14 mouse cellular contexts compared by ENCODE assay signal in genomic region chr19:37443631-37444140, GRCm38 (mm10). TPM values are rescaled to one million over a fixed set of nuclear protein-coding genes. Genes with fewer than 3 reads are reported as not detected.
DNase-seq lines count a peak whose midpoint lies in the region; ATAC-seq lines count a peak whose summit lies in the region.
"Had no signal": no experiment of that assay in that cellular context is flagged by ENCODE, and none has a peak within 500 bp of the region (broad histone marks: within the 10 kb centered on the region; RNA-seq: fewer than 3 reads in every experiment).

No protein-coding gene starts in this region.

- ATAC-seq in common myeloid progenitor, adult 5-6 weeks (replicated peaks; ENCODE audit: low read depth, poor library complexity, severe bottlenecking) = peak; percentile 50
- 0 out of 2 replicates have a peak, but pooled peaks have one; percentile 33 for ATAC-seq in megakaryocyte-erythroid progenitor cell, adult 5-6 weeks (replicated peaks; ENCODE audit: low FRiP score, low TSS enrichment, poor library complexity, severe bottlenecking)
- ATAC-seq: forebrain, embryonic 13.5 days; inflammation-experienced regulatory T-cells, adult 6 months; midbrain, embryonic 16.5 days had no signal

- DNase-seq in adrenal gland, adult 2 months = peak; percentile 38
- DNase-seq in adrenal gland, postnatal 4 days (ENCODE audit: low spot score in 2 of 2) = no peak
- peak; percentile 24 for DNase-seq in kidney, postnatal 10 days
- no peak for DNase-seq in kidney, postnatal 14 days
- DNase-seq in embryo, embryonic 10.5 days (ENCODE audit: low spot score) = no peak
- DNase-seq: cerebellum, adult 8-10 months; gastrocnemius, postnatal 14 days; kidney, adult 8-10 months; thymus, postnatal 25 days had no signal

RNA-seq across cellular contexts. Expression of gene Hhex, which starts 9.1 kb away (rescaled TPM):
- 10 to 100 TPM; 38.0 to 79.8 TPM for total RNA-seq in adrenal gland, adult 2 months (2021)
- polyA plus RNA-seq in adrenal gland, adult 2 months (2012; rRNA removed) = 162 and 413 TPM in 2 replicates
- total RNA-seq in adrenal gland, postnatal 4 days (2021) = 10 to 100 TPM; 22.7 to 33.1 TPM
- total RNA-seq in common myeloid progenitor, adult 5-6 weeks (2017) = 47.6 and 72.5 TPM in 2 replicates
- total RNA-seq in megakaryocyte-erythroid progenitor cell, adult 5-6 weeks (2014; fragmentation: Nextera tagmentation) = 51.2 and 63.8 TPM in 2 replicates
- total RNA-seq in megakaryocyte-erythroid progenitor cell, adult 5-6 weeks (2017) = 33.5 and 34.2 TPM in 2 replicates

Comparison
In these comparisons a context has a peak if more than half of its experiments do, and no peak if none do; other contexts are left out.
1. DNase-seq: peak in adrenal gland, adult 2 months (single experiment) and kidney, postnatal 10 days (single experiment); none in adrenal gland, postnatal 4 days (0 of 2), kidney, postnatal 14 days (single experiment) and embryo, embryonic 10.5 days (single experiment).